Mouse (Mus musculus) 3134 (cell line): Measurements from ENCODE around the gene Map6.

Source experiments
- DNase-seq: peaks from one replicate; pipeline ENCODE4 v3.0.0-alpha.2; 2011; ENCODE audit warnings: low spot score; ENCODE audit not compliant: insufficient read length; ENCODE audit errors: extremely low read depth

Gene Map6

DNA sequence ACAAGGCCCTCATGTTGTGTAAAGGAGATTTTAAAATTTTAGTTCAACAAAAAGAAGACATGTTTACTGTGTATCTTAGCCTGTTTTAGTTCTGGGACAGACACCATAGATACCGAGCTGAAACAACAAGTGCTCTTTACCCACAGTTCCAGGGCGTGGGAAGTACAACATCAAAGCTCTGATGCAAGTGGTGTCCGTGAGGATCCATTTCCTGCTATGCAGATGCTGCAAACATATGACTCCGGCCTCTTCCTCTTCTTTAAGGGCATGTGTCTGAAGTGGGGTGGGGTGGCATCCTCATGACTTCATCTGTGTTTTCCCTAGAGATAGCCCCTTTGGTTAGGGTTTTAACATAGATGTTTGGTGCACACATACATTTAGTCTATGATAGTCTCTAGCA lies 3.7 kb upstream of the Map6 start:
- no peak for DNase-seq

DNA sequence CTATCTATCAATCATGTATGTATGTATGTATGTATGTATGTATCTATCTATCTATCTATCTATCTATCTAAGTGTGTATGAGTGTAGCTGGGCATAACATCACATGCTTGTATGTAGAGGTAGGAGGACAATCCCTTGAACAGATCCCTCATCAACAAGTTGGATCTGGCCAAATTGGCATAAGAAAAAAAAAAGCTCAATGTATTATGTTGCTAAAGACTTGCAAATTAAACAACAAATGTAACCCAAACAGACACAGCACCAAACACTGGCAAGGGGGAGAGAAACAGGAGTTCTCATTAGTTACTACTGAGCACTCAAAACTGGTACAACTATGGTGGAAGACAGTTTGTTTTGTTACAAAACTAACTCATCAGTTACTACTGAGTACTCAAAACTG lies 2.6 kb upstream of the Map6 start:
- DNase-seq: no peak

- DNase-seq: peak; percentile 82
Measured at GRCm38 (mm10) chr7:99267897-99268505, 754 bp downstream of the Map6 start.

GRCm38 (mm10) chr7:99268506-99268900 lies 1.3 kb downstream of the Map6 start:
- no peak for DNase-seq

DNA sequence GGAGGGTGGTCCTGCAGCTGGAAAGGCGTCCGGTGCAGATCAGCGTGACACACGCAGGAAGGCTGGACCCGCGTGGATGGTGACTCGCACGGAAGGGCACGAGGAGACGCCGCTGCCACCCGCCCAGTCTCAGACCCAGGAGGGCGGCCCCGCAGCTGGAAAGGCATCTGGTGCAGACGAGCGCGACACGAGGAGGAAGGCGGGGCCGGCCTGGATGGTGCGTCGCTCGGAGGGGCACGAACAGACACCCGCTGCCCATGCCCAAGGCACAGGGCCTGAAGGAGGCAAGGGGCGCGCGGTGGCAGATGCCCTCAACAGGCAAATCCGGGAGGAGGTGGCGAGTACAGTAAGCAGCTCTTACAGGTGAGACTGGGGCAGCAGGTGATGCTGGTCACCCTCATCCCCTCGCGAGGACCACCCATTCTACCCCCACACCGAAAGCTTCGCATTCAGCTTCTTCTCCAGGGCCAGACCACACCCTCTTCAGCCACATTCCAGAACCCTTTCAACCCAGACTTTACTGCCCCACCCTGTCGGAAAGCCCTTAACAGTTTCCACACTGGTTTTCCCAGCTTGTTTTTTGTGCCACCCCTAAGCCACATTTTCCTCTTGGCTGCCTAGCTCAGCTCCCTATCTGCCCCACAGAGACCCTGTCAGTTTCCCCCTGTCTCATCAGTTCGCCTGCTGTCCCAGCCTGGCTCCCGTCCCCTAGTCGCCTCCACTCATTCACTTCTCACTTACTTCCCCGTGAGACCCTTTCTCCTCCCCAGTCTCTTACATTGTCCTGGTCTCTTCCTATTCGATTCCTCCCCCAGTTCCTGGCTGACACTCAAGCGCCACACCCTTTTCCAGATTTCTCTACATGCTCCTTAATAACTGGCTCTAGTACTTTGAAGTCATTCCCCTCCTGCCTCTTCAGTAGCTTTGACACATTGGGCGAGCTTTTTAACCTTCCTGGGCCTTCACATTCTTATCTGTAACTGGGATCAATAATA lies 2.0 kb downstream of the Map6 start:
- DNase-seq: peak; percentile 85

- no peak for DNase-seq
Measured at GRCm38 (mm10) chr7:99271630-99272029, 4.4 kb downstream of the Map6 start.

- DNase-seq: no peak
Measured at GRCm38 (mm10) chr7:99275131-99275530, 7.9 kb downstream of the Map6 start.

GRCm38 (mm10) chr7:99276679-99277078 lies 9.4 kb downstream of the Map6 start:
- no peak for DNase-seq

DNA sequence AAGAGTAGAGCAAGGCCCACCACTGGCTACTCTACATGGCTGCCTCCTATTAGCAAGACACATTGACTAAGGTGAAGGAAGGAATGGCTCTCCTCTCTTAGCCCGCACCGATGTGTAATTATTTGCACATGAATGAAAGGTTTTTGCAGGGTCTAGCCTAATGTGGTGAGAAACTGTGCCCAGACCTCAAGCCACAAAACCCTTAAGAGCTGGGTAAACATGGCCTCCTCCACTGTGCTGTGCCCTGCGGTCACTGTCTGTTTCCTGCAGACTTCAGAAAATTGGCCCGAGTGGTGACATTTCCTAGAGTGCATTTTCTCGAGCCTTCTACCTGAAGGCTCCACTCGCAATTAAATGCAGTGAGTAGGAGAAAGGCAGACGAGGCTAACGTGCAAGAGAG lies 11.1 kb downstream of the Map6 start:
- DNase-seq: no peak

- no peak for DNase-seq
Measured at GRCm38 (mm10) chr7:99279586-99279985, 12.3 kb downstream of the Map6 start.

GRCm38 (mm10) chr7:99287287-99287686 lies 20.0 kb downstream of the Map6 start:
- DNase-seq: no peak

- no peak for DNase-seq
Measured at GRCm38 (mm10) chr7:99290008-99290407, 22.8 kb downstream of the Map6 start.

- DNase-seq: no peak
Measured at GRCm38 (mm10) chr7:99290925-99291324, 23.7 kb downstream of the Map6 start.

- DNase-seq: no peak
Measured at GRCm38 (mm10) chr7:99294198-99294780, 27.0 kb downstream of the Map6 start.

DNA sequence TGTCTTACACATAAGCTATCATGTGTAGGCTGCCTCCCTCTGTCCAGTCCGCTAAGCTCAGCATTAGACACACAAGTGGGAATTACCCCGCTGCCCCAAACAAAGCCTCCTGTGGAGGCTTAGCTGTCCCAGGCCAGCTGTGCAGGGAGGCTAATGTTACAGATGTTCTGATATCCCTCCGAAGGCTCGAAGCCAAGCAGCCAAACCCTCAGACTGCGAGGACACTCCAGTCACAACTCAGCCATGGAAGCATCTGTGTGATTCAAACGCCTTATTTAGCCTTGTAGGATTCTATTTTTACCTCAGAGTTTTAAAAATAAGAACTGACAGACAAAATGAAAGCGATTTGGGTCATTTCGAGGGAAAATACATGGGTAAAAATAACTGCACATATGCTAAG lies 27.9 kb downstream of the Map6 start:
- no peak for DNase-seq

DNA sequence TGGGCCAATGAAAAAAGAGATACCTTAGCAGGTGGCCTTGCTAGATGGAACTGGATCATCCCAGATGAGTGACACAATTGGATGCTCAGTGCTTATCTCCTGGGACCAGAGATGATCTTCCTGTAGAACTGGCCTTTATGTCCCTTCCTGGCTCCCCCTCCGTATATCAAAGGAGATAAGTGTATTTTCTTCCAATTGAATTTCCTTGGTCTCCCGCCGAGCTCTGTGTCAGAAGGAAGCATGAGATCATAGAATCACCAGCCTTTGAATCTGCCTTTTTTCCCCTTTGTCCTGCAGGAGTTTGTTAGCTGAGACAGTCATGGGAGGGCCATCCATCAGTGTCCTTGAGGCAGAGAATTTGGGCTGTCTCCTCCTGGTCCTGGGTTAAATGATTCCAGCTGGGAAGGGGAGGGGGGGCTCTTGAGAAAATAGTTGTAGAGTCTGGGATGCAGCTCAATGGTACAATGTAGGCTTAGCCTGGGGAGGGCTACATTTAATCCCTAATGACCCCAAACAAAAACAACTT lies 33.5 kb downstream of the Map6 start:
- no peak for DNase-seq

- DNase-seq: no peak
Measured at GRCm38 (mm10) chr7:99304029-99304428, 36.8 kb downstream of the Map6 start.

- DNase-seq: peak; percentile 90
Measured at GRCm38 (mm10) chr7:99304949-99305372, 37.7 kb downstream of the Map6 start.

- DNase-seq: no peak
Measured at GRCm38 (mm10) chr7:99305688-99306087, 38.4 kb downstream of the Map6 start.

GRCm38 (mm10) chr7:99306640-99307039 lies 39.4 kb downstream of the Map6 start:
- no peak for DNase-seq

GRCm38 (mm10) chr7:99311433-99311832 lies 44.2 kb downstream of the Map6 start:
- DNase-seq: peak; percentile 45
